In genomic region chr6:83914183-83914719, GRCm38 (mm10) we compare ENCODE assay signal across 8 mouse cellular contexts. TPM values are rescaled to one million over a fixed set of nuclear protein-coding genes. Genes with fewer than 3 reads are reported as not detected.
A peak's percentile ranks its signal among the peaks of the same experiment; 100 is the strongest.
DNase-seq lines count a peak whose midpoint lies in the region; ATAC-seq lines count a peak whose summit lies in the region.

No protein-coding gene starts in this region.

- H3K9ac ChIP-seq in hindbrain, embryonic 12.5 days = peak overlapping the region; percentile 99

- no peaks in the 10 kb centered on the region for H3K36me3 ChIP-seq in hindbrain, embryonic 12.5 days

- peak overlapping the region; percentile 96 for H3K4me3 ChIP-seq in hindbrain, embryonic 12.5 days

- under 1% methylated on average over 50 of the region's 50 CpGs for WGBS in hindbrain, embryonic 12.5 days

- peak; percentile 96 for ATAC-seq in hindbrain, embryonic 12.5 days (ENCODE audit: low FRiP score)

- no peaks in the 10 kb centered on the region for H3K4me1 ChIP-seq in hindbrain, embryonic 12.5 days

- peak overlapping the region; percentile 56 for H3K4me2 ChIP-seq in hindbrain, embryonic 12.5 days (replicated peaks)

- peak overlapping the region; percentile 99 for H3K27ac ChIP-seq in hindbrain, embryonic 12.5 days

- H3K27me3 ChIP-seq in hindbrain, embryonic 12.5 days = no peaks in the 10 kb centered on the region

- H3K9me3 ChIP-seq in hindbrain, embryonic 12.5 days (replicated peaks) = no peaks in the 10 kb centered on the region

- peak; percentile 100 for DNase-seq in NIH3T3 (ENCODE audit: low read depth)
- DNase-seq in cerebellum, postnatal 10 days = peak; percentile 100
- DNase-seq in frontal cortex, postnatal 10 days (ENCODE audit: low spot score in 2 of 2) = peak; percentile 93 to 98
- peak; percentile 99 to 100 for DNase-seq in layer of hippocampus, postnatal 14 days (ENCODE audit: low spot score in 2 of 2)
- peak; percentile 100 for DNase-seq in lung, postnatal 14 days
- peak; percentile 94 for DNase-seq in retina, adult 2 months (ENCODE audit: low read depth, low spot score)
- DNase-seq in thymus, postnatal 36 days = peak; percentile 98 to 99

RNA-seq across cellular contexts. Expression of gene Zfp638, which starts 47.3 kb away (rescaled TPM):
- 103 and 104 TPM in 2 replicates for polyA plus RNA-seq in hindbrain, embryonic 12.5 days (2016; fragmentation: Nextera tagmentation; extraction: Ambion mirVana)
- total RNA-seq in layer of hippocampus, postnatal 14 days (2021) = 100 to 1,000 TPM; 121 to 131 TPM

Comparison
In these comparisons a context has a peak if more than half of its experiments do, and no peak if none do; other contexts are left out.
1. Peak in every context shown above with its lines: DNase-seq, ATAC-seq, H3K4me3 ChIP-seq and H3K27ac ChIP-seq.